Mouse (Mus musculus) lung, postnatal 0 days (tissue): Measurements from ENCODE around the gene Ccdc9b.
A peak's percentile ranks its signal among the peaks of the same experiment; 100 is the strongest.

Experiments
- CTCF ChIP-seq: IDR thresholded peaks from 2 replicates; pipeline ENCODE4 v1.5.1; 2016; ENCODE audit warnings: antibody characterized with exemption, mild to moderate bottlenecking
- EP300 ChIP-seq: IDR thresholded peaks from 2 replicates; pipeline ENCODE4 v1.6.1; 2016; ENCODE audit warnings: antibody characterized with exemption, mild to moderate bottlenecking, control low read depth

DNA sequence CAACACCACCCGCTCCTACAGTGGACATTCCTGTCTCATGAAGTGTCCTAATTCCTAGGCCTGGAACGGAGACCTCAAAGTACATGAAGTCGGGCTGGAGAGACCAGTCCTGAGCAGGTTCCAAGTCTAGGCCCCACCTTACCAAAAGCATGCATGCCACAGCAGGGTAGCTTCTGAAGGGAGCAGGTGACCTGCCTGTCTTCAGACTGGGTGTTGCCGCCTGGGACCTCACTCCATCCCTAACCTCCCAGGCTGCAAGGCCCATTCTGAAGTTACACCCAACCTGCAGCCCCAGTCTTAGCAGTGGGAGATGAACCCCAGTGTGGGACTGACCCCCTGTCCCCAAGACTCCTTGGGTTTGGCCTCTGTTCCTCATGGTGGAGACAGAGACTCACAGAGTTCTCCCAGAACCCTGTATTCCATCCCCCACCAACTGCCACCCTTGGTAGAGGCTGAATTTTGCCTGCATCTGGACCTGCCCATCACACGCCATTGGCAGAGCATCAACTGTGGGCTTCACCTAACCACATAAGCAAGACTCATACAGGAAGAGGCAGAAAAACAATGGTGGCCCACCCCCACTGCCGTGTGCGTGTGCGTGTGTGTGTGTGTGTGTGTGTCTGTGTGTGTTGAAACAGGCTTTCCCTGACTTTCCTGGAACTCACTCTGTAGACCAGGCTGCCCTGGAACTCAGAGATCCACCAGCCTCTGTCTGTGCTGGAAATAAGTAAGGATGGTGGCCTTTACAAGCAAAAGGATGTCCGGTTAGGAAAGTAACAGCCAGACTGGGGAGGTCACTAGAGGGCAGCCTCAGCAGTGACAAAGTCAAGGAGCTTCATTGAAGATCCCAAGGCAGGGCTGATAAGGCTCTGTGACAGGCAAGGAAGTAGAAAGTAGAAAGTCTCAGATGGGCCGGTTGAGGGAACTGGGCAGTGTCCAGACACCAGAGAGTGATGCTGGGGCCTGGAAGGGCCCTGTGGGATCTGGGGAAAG, 3.9 kb upstream of the Ccdc9b start:
- TF ChIP-seq EP300 (peak; percentile 66; the same call in 1 of the 2 replicates), CTCF (peak; percentile 50)
